Mouse (Mus musculus) limb, embryonic 11.5 days (tissue): ENCODE data around the gene Gm49366. TPM values are rescaled to one million over a fixed set of nuclear protein-coding genes. Genes with fewer than 3 reads are reported as not detected.
"Not testable (repeated sequence)": the region's sequence is repeated elsewhere in the genome, so short reads cannot be mapped to it uniquely, and the experiment has no call there.

Experiments used
- ATAC-seq: fragments of 200-750 bp; cut with Nextera tagmentation; 2 replicates; pipeline ENCODE4 v1.8.0; 2017; ENCODE audit warnings: low read depth; ENCODE audit not compliant: insufficient number of reproducible peaks, low FRiP score, low TSS enrichment
- DNase-seq: peaks from one replicate; pipeline ENCODE4 v3.0.0-alpha.2; 2015; ENCODE audit warnings: low spot score
- H3K27ac ChIP-seq: fragments of 300-500 bp; sonication (generic); replicated peaks from 2 replicates; pipeline ENCODE4 v1.5.1; 2014; ENCODE audit warnings: low read depth, mild to moderate bottlenecking, low read length
- H3K27me3 ChIP-seq: fragments of 300-500 bp; sonication (generic); 2 replicates; pipeline ENCODE4 v1.6.1; 2014; ENCODE audit warnings: mild to moderate bottlenecking, low read length, mixed read lengths; ENCODE audit not compliant: control insufficient read depth, insufficient read depth
- H3K36me3 ChIP-seq: fragments of 300-500 bp; sonication (generic); 2 replicates; pipeline ENCODE4 v1.6.1; 2014; ENCODE audit warnings: mild to moderate bottlenecking, low read length, moderate library complexity, mixed read lengths; ENCODE audit not compliant: control insufficient read depth, insufficient read depth
- H3K4me1 ChIP-seq: fragments of 300-500 bp; sonication (generic); 2 replicates; pipeline ENCODE4 v1.6.1; 2014; ENCODE audit warnings: low read length, mixed read lengths; ENCODE audit not compliant: control insufficient read depth, insufficient read depth
- H3K4me2 ChIP-seq: fragments of 300-500 bp; sonication (generic); 2 replicates; pipeline ENCODE4 v1.6.1; 2014; ENCODE audit warnings: low read depth, mild to moderate bottlenecking, moderate library complexity; ENCODE audit not compliant: severe bottlenecking
- H3K4me3 ChIP-seq: fragments of 300-500 bp; sonication (generic); 2 replicates; pipeline ENCODE4 v1.5.1; 2014; ENCODE audit warnings: low read depth, low read length
- H3K9ac ChIP-seq: fragments of 300-500 bp; sonication (generic); 2 replicates; pipeline ENCODE4 v1.6.1; 2014; ENCODE audit warnings: mild to moderate bottlenecking, low read length
- H3K9me3 ChIP-seq: fragments of 300-500 bp; sonication (generic); 2 replicates; pipeline ENCODE4 v1.6.1; 2016; ENCODE audit warnings: low read length; ENCODE audit not compliant: control insufficient read depth
- WGBS: fragments of 180-500 bp; shearing (Covaris S2); extraction: QIAGEN DNeasy Blood & Tissue Kit; methylation state at CpG from one replicate; pipeline ENCODE4 v1.1.7; 2014; 5-methylcytosine and 5-hydroxymethylcytosine counted together
- polyA plus RNA-seq: library from polyadenylated mRNA; unstranded; fragments of >200 nt; fragmentation: Nextera tagmentation; extraction: Ambion mirVana; gene quantifications from 2 replicates; pipeline ENCODE4 v1.2.1, GENCODE M21; 2014

The Gm49366 gene
- polyA plus RNA-seq, result not detected in 2 replicates

DNA sequence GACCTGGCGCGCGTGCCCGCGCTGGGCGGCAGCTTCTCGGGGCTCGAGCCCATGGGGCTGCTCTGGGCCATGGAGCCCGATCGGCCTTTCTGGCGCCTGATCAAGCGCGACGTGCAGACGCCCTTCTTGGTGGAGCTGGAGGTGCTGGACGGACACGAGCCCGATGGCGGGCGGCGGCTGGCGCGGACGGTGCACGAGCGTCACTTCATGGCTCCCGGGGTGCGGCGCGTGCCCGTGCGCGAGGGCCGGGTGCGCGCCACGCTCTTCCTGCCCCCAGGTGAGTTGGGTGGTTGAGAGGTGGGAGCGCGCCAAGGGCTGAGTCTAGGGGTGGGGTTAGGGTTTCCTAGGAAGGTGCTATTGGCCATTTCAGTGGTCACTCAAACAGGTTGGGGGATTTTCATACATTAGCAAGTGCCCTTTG lies at the start of gene Gm49366:
TSS of gene Gm49366 (plus strand) at position 245 of the 421 bp plus-strand sequence.
- DNase-seq, result peak; percentile 53
- 2% methylated on average over 39 of the region's 39 CpGs for WGBS
- not testable (repeated sequence) for ATAC-seq, H3K9me3 ChIP-seq, H3K4me1 ChIP-seq, H3K27ac ChIP-seq, H3K27me3 ChIP-seq, H3K36me3 ChIP-seq
- Histone ChIP-seq H3K4me3 (peak within 1 kb of the TSS; percentile 40), H3K4me2 (peak within 1 kb of the TSS; percentile 65), H3K9ac (peak within 1 kb of the TSS; percentile 52)

DNA sequence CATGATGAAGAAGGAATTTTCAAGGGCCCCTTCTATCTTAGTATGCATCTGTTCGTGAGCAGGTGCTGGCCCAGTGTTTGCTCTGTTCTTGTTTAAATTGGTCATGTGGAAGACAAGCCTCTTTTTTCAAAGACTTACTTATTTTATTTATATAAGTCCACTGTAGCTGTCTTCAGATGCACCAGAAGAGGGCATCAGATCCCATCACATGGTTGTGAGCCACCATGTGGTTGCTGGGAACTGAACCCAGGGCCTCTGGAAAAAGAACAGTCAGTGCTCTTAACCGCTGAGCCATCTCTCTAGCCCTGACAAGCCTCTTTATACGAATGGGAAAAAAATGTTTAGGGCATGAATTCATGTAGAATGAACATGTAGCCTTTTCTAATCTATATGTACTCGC lies 49.4 kb upstream of the Gm49366 start:
- Histone ChIP-seq H3K9ac (no peak overlapping the region), H3K4me2 (no peak overlapping the region), H3K27me3 (no peaks in the 10 kb centered on the region), H3K9me3 (no peaks in the 10 kb centered on the region), H3K36me3 (no peaks in the 10 kb centered on the region), H3K27ac (no peak overlapping the region), H3K4me1 (no peaks in the 10 kb centered on the region), H3K4me3 (no peak overlapping the region)
- DNase-seq (no peak), ATAC-seq (no peak)
- WGBS, result 96% methylated on average over 4 of the region's 4 CpGs

DNA sequence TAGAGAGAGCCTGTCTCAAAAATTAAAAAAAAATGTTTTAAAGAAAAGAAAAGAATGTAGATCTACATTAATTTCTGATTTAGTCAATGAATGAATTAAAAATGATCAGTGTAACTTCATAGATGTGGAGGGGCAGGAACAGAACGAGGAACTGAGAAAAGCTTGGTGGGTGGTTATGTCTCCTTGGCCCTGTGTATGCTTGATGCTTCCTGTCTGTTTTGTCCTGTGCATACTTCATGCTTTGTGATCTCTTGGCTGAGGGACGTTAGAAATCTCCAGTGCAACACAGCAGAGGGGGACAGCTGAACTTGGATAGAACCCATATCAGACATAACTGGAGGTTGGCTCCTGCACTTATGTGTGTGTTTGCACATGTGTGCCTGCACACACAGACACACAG lies 41.5 kb upstream of the Gm49366 start:
- ATAC-seq, result no peak
- Histone ChIP-seq H3K27ac (no peak overlapping the region), H3K9ac (no peak overlapping the region), H3K4me1 (no peaks in the 10 kb centered on the region), H3K9me3 (no peaks in the 10 kb centered on the region), H3K4me3 (no peak overlapping the region), H3K27me3 (no peaks in the 10 kb centered on the region), H3K36me3 (peaks cover 2% of the 10 kb centered on the region; the same call in 1 of the 2 replicates), H3K4me2 (no peak overlapping the region)
- DNase-seq, result no peak
- WGBS, result 84% methylated on average over 2 of the region's 2 CpGs

DNA sequence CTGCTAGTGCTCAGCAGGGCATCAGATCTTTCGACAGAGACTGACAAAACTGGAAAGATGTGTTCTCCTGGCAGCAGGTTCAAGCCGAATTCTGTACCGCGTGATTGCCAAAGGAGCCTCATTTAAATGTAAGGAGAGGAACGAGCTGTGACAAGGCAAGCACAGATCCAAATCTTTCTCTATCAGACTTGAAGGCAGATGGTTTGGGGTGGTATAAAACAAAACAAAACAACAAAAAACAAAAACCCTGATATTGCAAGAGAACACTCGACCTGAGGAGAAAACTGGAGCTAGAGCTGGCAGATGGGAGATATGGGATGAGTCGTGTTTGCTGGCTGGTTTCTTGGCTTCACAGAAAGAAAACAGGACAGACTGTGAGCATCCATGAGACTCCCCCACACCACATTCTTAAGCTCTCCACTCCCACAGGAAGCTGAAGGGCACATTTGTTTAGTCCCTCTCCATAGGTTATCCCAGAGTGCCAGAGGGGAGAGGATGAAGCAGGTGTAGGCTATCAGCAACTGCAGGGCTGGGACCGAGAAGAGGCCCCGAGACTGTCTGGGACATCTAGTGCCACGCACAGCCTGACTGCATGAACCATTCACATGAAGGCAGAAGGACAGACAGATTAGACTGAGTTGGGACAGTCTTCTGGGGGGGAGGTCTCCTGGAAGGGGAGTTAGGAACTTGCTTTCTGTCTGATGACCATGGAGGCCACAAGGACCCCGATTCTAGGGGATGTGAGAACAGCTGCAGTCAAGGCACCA lies 40.2 kb upstream of the Gm49366 start:
- WGBS, result 66% methylated on average over 11 of the region's 11 CpGs
- H3K27ac ChIP-seq, result no peak overlapping the region
- no peaks in the 10 kb centered on the region for H3K4me1 ChIP-seq

DNA sequence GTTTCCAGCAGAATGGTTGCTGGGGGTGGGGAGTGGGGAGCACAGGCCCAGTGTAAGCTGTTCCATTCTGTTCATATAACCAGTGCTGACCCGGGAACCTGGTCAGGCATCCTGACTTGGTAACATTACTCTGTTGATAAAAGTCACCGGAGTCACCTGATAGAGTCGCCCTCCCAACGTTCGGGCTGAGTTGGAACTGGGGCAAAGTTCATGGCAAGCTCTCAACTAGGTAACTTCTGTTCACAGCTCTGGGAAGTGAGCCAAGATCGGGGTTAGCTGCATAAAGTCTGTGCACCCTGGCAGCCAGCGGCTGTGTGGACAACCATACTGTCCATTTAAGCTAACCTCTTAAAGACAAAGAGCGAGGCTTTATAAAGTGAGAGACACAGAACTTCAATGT lies 39.5 kb upstream of the Gm49366 start:
- WGBS, result 83% methylated on average over 8 of the region's 8 CpGs
- H3K4me3 ChIP-seq, H3K9ac ChIP-seq, ATAC-seq, H3K27me3 ChIP-seq, H3K27ac ChIP-seq, H3K9me3 ChIP-seq, H3K4me1 ChIP-seq, DNase-seq, H3K4me2 ChIP-seq, H3K36me3 ChIP-seq: not testable (repeated sequence)

More for the DNA sequence above, 40.2 kb upstream of the Gm49366 start:
- no peak overlapping the region for H3K4me3 ChIP-seq
- H3K4me2 ChIP-seq, result no peak overlapping the region
- no peak for ATAC-seq
- H3K9ac ChIP-seq, result no peak overlapping the region
- no peaks in the 10 kb centered on the region for H3K9me3 ChIP-seq
- no peak for DNase-seq
- H3K36me3 ChIP-seq, result peaks cover 2% of the 10 kb centered on the region; the same call in 1 of the 2 replicates
- H3K27me3 ChIP-seq, result no peaks in the 10 kb centered on the region

DNA sequence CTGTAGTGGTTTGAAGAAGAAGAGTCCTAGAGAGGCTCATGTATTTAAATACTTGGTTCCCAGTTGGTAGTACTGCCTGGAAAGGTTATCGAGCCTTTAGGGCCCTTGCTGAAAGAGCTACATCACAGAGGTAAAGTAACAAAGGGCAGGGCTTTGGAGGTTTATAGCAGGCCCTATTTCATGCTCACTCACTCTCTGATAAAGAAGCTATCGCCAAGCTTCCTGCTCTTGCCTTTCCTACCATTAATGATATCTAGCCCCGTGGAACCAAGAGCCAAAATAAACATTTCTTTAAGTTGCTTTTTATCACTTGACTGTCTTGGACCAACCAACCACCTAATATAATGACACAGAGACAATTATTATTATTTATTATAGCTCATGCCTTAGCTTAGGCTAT lies 38.3 kb upstream of the Gm49366 start:
- H3K27me3 ChIP-seq, result no peaks in the 10 kb centered on the region
- H3K4me1 ChIP-seq, result no peaks in the 10 kb centered on the region
- DNase-seq (no peak), ATAC-seq (no peak)
- H3K4me2 ChIP-seq, result no peak overlapping the region
- no peak overlapping the region for H3K9ac ChIP-seq
- no peak overlapping the region for H3K27ac ChIP-seq
- 73% methylated on average over 3 of the region's 3 CpGs for WGBS
- H3K4me3 ChIP-seq, result no peak overlapping the region
- no peaks in the 10 kb centered on the region for H3K9me3 ChIP-seq
- no peaks in the 10 kb centered on the region; the same call in 1 of the 2 replicates for H3K36me3 ChIP-seq

DNA sequence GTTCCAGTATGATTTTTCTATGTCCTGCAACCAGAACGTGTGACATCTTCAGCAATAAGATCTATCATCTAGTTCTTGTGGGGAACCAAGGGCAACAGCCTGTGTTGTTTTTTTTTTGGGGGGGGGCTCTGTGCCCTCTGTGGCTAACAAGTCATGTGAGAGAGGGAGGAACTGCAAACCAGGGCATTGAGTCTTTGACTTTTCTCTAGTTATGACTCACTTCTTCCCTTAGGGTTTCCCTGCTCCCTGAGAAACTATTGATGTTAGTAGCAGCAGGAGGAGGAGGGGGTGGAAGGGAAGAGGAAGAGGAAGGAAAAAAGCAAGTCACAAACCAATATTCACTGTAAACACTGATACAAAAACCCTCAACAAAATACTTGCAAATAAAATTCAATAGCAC lies 34.9 kb upstream of the Gm49366 start:
- DNase-seq (no peak), ATAC-seq (no peak)
- Histone ChIP-seq H3K4me3 (no peak overlapping the region), H3K27me3 (no peaks in the 10 kb centered on the region), H3K27ac (no peak overlapping the region), H3K36me3 (no peaks in the 10 kb centered on the region), H3K9me3 (no peaks in the 10 kb centered on the region), H3K4me1 (no peaks in the 10 kb centered on the region), H3K9ac (no peak overlapping the region), H3K4me2 (no peak overlapping the region)
- 89% methylated on average over 1 of the region's 1 CpGs for WGBS

DNA sequence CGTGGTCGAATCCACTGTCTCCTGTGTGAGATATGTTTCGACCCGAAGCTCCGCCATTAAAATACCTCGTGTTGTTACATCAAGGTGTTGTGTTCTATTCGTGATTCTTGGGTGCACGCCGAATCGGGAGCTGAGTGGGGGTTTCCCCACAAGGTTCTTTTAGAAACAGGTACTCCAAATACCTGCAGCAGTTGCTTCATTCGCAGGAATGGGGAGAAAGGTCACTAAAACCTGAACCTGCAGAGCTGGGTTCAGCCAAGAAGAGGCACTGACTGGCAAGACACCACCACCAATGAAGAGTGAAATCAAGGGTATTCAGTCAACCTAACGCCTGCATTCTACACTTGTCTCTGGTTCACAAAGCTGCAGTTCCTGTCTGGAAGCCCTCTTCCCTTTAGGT lies 30.5 kb upstream of the Gm49366 start:
- H3K4me3 ChIP-seq, result no peak overlapping the region
- no peak overlapping the region for H3K27ac ChIP-seq
- no peaks in the 10 kb centered on the region for H3K27me3 ChIP-seq
- no peak for ATAC-seq
- no peaks in the 10 kb centered on the region for H3K9me3 ChIP-seq
- 94% methylated on average over 11 of the region's 12 CpGs for WGBS
- H3K36me3 ChIP-seq, result no peaks in the 10 kb centered on the region
- peaks cover 3% of the 10 kb centered on the region; the same call in 1 of the 2 replicates for H3K4me1 ChIP-seq
- no peak overlapping the region for H3K4me2 ChIP-seq
- H3K9ac ChIP-seq, result no peak overlapping the region
- no peak for DNase-seq
